Mouse (Mus musculus) heart, postnatal 10 days (tissue): ENCODE data around the gene C87436. TPM values are rescaled to one million over a fixed set of nuclear protein-coding genes. Genes with fewer than 3 reads are reported as not detected.

ENCODE experiments used
- DNase-seq, 2 experiments: peaks; one replicate each; pipeline ENCODE4 v3.0.0; 2021
- intact Hi-C: fragments of 180-260 bp; cut with DNase I; formaldehyde crosslinking; loops from one replicate; pipeline ENCODE4 v1.15.1; 2025
- total RNA-seq, 2 experiments: library from RNA; stranded (reverse); gene quantifications; 2 replicates each; pipeline ENCODE4 v1.2.3; 2021

Gene C87436
- total RNA-seq, 2 experiments from 2014 or later, result 10.5 to 11.4 TPM

- intact Hi-C loops, result no loop called here
- DNase-seq, result no peak
These were observed 18.9 kb upstream of the C87436 start for GRCm38 (mm10) chr6:86419239-86419638.

- DNase-seq, result no peak
- intact Hi-C loops, result no loop called here
These were observed 17.7 kb upstream of the C87436 start for GRCm38 (mm10) chr6:86420491-86420890.

- no peak for DNase-seq
- intact Hi-C loops, result no loop called here
These were observed 11.8 kb upstream of the C87436 start, which contains the start of gene Gm44790 for GRCm38 (mm10) chr6:86426358-86426757. Gene Gm44790, plus strand, starts transcription at chr6:86426658.

GRCm38 (mm10) chr6:86431531-86431930 is 6.6 kb upstream of the C87436 start:
- no peak for DNase-seq
- intact Hi-C loops, result no loop called here

GRCm38 (mm10) chr6:86433696-86434095 is 4.5 kb upstream of the C87436 start:
- no peak for DNase-seq
- intact Hi-C loops, result no loop called here

- DNase-seq, result peak; percentile 63 to 70
- intact Hi-C loops, result loop anchor here (5.0 kb wide), 1 partner anchor 245 kb away; the partner anchor contains the start of gene Snrnp27
These were observed 463 bp upstream of the C87436 start for GRCm38 (mm10) chr6:86437711-86438110.

GRCm38 (mm10) chr6:86439119-86439496 is 934 bp downstream of the C87436 start:
- no peak for DNase-seq
- intact Hi-C loops, result loop anchor here (5.0 kb wide), 1 partner anchor 243 kb away; the partner anchor contains the start of gene Snrnp27

- intact Hi-C loops, result loop anchor here (5.0 kb wide), 1 partner anchor 243 kb away; the partner anchor contains the start of gene Snrnp27
- no peak for DNase-seq
These were observed 1.4 kb downstream of the C87436 start for GRCm38 (mm10) chr6:86439531-86439930.

- DNase-seq, result no peak
- intact Hi-C loops, result no loop called here
These were observed 3.4 kb downstream of the C87436 start for GRCm38 (mm10) chr6:86441571-86441970.

- intact Hi-C loops, result no loop called here
- DNase-seq, result no peak
These were observed 7.4 kb downstream of the C87436 start for GRCm38 (mm10) chr6:86445551-86445950.

- intact Hi-C loops, result no loop called here
- no peak for DNase-seq
These were observed 8.9 kb downstream of the C87436 start for GRCm38 (mm10) chr6:86446927-86447568.

GRCm38 (mm10) chr6:86456727-86457126 is 18.6 kb downstream of the C87436 start:
- no peak for DNase-seq
- intact Hi-C loops, result no loop called here

- DNase-seq, result no peak
- intact Hi-C loops, result no loop called here
These were observed 24.9 kb downstream of the C87436 start for GRCm38 (mm10) chr6:86463079-86463478.

GRCm38 (mm10) chr6:86471317-86471716 is 33.1 kb downstream of the C87436 start:
- intact Hi-C loops, result loop anchor here (5.0 kb wide), 1 partner anchor 201 kb away; no protein-coding TSS in a partner anchor
- DNase-seq, result no peak

- DNase-seq, result no peak
- intact Hi-C loops, result loop anchor here (1.0 to 5.0 kb wide), 3 partner anchors 25 to 201 kb away; no protein-coding TSS in a partner anchor
These were observed 33.6 kb downstream of the C87436 start for GRCm38 (mm10) chr6:86471760-86472099.

- intact Hi-C loops, result loop anchor here (1.0 to 5.0 kb wide), 3 partner anchors 24 to 200 kb away; no protein-coding TSS in a partner anchor
- DNase-seq, result peak; percentile 100
These were observed 34.2 kb downstream of the C87436 start for GRCm38 (mm10) chr6:86472100-86472955.

- intact Hi-C loops, result loop anchor here (2.0 to 5.0 kb wide), 2 partner anchors 24 to 199 kb away; no protein-coding TSS in a partner anchor
- no peak for DNase-seq
These were observed 34.9 kb downstream of the C87436 start for GRCm38 (mm10) chr6:86473077-86473476.

GRCm38 (mm10) chr6:86474072-86474471 is 35.9 kb downstream of the C87436 start:
- no peak for DNase-seq
- intact Hi-C loops, result loop anchor here (5.0 kb wide), 1 partner anchor 198 kb away; no protein-coding TSS in a partner anchor

GRCm38 (mm10) chr6:86474646-86475181 is 36.5 kb downstream of the C87436 start:
- DNase-seq, result no peak
- intact Hi-C loops, result loop anchor here (5.0 kb wide), 1 partner anchor 198 kb away; no protein-coding TSS in a partner anchor

GRCm38 (mm10) chr6:86475462-86476167 is 37.4 kb downstream of the C87436 start:
- intact Hi-C loops, result no loop called here
- DNase-seq, result peak; percentile 80 to 84
